In the genomic region with DNA sequence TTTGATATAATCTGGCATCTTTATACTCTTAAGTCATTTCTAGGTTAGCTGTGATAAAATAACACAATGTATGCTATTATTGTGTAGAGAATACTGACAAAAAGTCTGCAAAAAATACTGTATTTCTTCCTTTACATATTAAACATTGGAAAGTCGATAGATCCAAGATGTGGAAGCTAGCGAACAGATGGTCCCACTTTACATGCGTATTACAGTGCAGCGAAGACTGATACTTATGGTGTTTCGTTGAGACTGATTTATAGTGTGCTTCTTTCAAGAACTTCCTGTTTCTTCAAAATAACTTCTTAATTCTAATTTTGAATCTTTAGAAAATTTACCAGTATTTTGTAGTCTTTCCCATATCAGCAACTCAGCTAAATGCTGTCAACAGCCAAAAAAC, we compare ENCODE assay signal across 26 mouse cellular contexts. TPM values are rescaled to one million over a fixed set of nuclear protein-coding genes. Genes with fewer than 3 reads are reported as not detected.
"Had no signal": no experiment of that assay in that cellular context is flagged by ENCODE, and none has a peak within 500 bp of the region (broad histone marks: within the 10 kb centered on the region; RNA-seq: fewer than 3 reads in every experiment).

No protein-coding gene starts in this region.

- H3K36me3 ChIP-seq: lung, embryonic 15.5 days; midbrain, embryonic 13.5 days; midbrain, embryonic 15.5 days; neural tube, embryonic 13.5 days; neural tube, embryonic 15.5 days had no signal

- H3K4me1 ChIP-seq: lung, embryonic 15.5 days; midbrain, embryonic 13.5 days; midbrain, embryonic 15.5 days; neural tube, embryonic 13.5 days had no signal

- H3K9ac ChIP-seq: liver, postnatal 0 days; lung, embryonic 15.5 days; midbrain, embryonic 13.5 days; midbrain, embryonic 15.5 days; neural tube, embryonic 13.5 days; neural tube, embryonic 15.5 days had no signal

- H3K27ac ChIP-seq: lung, embryonic 15.5 days; macrophage; midbrain, embryonic 13.5 days; midbrain, embryonic 15.5 days; neural tube, embryonic 13.5 days; neural tube, embryonic 15.5 days had no signal

- H3K4me3 ChIP-seq: lung, embryonic 15.5 days; megakaryocyte, embryonic 14.5 days; midbrain, embryonic 13.5 days; midbrain, embryonic 15.5 days; neural tube, embryonic 13.5 days; neural tube, embryonic 15.5 days had no signal

- ATAC-seq: liver, postnatal 0 days; lung, postnatal 0 days; midbrain, embryonic 13.5 days; midbrain, embryonic 15.5 days had no signal

- H3K27me3 ChIP-seq: lung, embryonic 15.5 days; megakaryocyte, embryonic 14.5 days; midbrain, embryonic 13.5 days; midbrain, embryonic 15.5 days; neural tube, embryonic 13.5 days; neural tube, embryonic 15.5 days had no signal

- DNase-seq: liver, postnatal 0 days; lung, adult 2 months; lung, postnatal 14 days; lung, postnatal 36 days; retina, postnatal 1 day; right cerebral cortex, adult 18-20 months; right cerebral cortex, postnatal 25 days; right cerebral cortex, postnatal 4 days; spleen, adult 18-20 months; thymus, adult 2 months; thymus, postnatal 25 days; thymus, postnatal 4 days had no signal

- H3K4me2 ChIP-seq: lung, embryonic 15.5 days; midbrain, embryonic 11.5 days; midbrain, embryonic 13.5 days; midbrain, embryonic 15.5 days; neural tube, embryonic 13.5 days; neural tube, embryonic 15.5 days had no signal

- H3K9me3 ChIP-seq: lung, embryonic 15.5 days; megakaryocyte, embryonic 14.5 days; midbrain, embryonic 13.5 days; midbrain, embryonic 15.5 days; neural tube, embryonic 13.5 days; neural tube, embryonic 15.5 days had no signal

RNA-seq across cellular contexts. Expression of gene Tdo2, which starts 18.5 kb away (rescaled TPM):
- polyA plus RNA-seq: macrophage; midbrain, embryonic 11.5 days; midbrain, embryonic 13.5 days; midbrain, embryonic 15.5 days; neural tube, embryonic 11.5 days; small intestine, adult 2 months had no signal

RNA-seq across cellular contexts. Expression of gene Asic5, which starts 24.6 kb away (rescaled TPM):
- polyA plus RNA-seq: lung, adult 2 months; lung, embryonic 15.5 days; macrophage; midbrain, embryonic 11.5 days; midbrain, embryonic 15.5 days; neural tube, embryonic 11.5 days; neural tube, embryonic 13.5 days; neural tube, embryonic 15.5 days; stomach, embryonic 14.5 days; testis, adult 2 months; urinary bladder, adult 2 months had no signal
